Mouse (Mus musculus) testis, adult 2 months (tissue): ENCODE measurements around the gene Tex19.2.

Source experiments
- CTCF ChIP-seq: fragments of 200-500 bp; IDR thresholded peaks from 2 replicates; pipeline ENCODE4 v1.5.1; 2012; ENCODE audit warnings: low read depth, mild to moderate bottlenecking, inconsistent platforms, low read length, moderate library complexity; ENCODE audit not compliant: control insufficient read depth, insufficient read depth, insufficient replicate concordance
- POLR2A ChIP-seq: fragments of 200-500 bp; IDR thresholded peaks from 2 replicates; pipeline ENCODE4 v1.6.1; 2012; ENCODE audit warnings: low read depth, mild to moderate bottlenecking, inconsistent platforms, low read length, moderate library complexity; ENCODE audit not compliant: control insufficient read depth

GRCm38 (mm10) chr11:121085181-121085580 lies 33.3 kb downstream of the Tex19.2 start:
- TF ChIP-seq POLR2A (no peak), CTCF (no peak)
